Mouse (Mus musculus): Measurements from ENCODE around the gene Adipor2. TPM values are rescaled to one million over a fixed set of nuclear protein-coding genes. Genes with fewer than 3 reads are reported as not detected.
"Not testable (repeated sequence)": the region's sequence is repeated elsewhere in the genome, so short reads cannot be mapped to it uniquely, and the experiment has no call there.

Adipor2 gene
- total RNA-seq, 2 experiments from 2014 or later, result 38.4 to 39.3 TPM

GRCm38 (mm10) chr6:119399371-119399770 lies 18.1 kb downstream of the Adipor2 start:
- no peak for DNase-seq (ENCODE audit: low spot score in 2 of 2)
- intact Hi-C loops (cut with DNase I), result no loop called here

- intact Hi-C loops (cut with DNase I), result no loop called here
- peak in 1 of 2 experiments; percentile 10 for DNase-seq (ENCODE audit: low spot score in 2 of 2)
These were observed 21.2 kb downstream of the Adipor2 start for GRCm38 (mm10) chr6:119396309-119396634.

DNA sequence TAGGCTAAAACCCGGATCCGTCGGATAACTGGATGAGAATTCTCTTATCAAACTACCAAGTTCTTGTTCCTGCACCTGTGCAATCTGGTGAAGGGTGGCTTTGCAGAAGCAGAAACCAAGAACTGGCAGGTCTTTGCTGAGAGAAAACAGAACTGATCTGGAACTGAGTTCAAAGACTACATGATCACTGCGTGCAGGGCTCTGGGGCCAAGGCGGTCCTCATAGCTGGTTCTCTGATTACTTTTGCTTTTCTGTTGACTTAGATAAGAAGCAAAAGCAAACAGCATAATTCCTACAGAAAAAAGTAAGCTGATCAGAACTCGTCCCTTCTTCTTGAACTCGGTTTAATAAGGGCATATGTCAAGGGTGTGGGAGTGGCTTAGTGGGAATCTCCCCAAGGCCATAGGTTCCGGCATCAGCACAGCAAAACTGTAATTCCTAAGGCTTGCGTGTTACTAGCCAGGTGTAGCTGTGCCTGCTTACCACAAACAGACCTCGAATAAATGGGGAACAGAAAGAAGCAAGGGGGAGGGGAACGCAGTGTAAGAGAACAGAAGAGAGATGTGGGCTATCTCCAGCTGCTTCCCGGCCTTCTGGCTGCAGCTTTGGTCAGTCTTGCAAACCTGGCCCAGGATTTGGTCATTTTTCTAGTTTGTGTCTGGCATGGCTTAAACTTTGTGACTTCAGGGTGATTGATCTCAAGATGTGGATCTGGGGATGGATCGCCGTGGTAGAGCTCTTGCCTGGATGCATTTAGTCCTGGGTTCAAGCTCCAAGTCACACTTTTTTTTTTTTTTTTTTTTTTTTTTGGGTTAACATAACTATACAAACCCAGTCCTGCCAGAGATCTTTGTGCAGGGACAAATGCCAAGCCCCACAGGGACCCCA lies 21.8 kb downstream of the Adipor2 start:
- intact Hi-C loops (cut with DNase I), result no loop called here

GRCm38 (mm10) chr6:119392836-119393235 lies 24.7 kb downstream of the Adipor2 start:
- intact Hi-C loops (cut with DNase I), result no loop called here
- DNase-seq (ENCODE audit: low spot score in 2 of 2), result no peak

More for the DNA sequence above, 21.8 kb downstream of the Adipor2 start:
- DNase-seq (ENCODE audit: low spot score in 2 of 2), result no peak

DNA sequence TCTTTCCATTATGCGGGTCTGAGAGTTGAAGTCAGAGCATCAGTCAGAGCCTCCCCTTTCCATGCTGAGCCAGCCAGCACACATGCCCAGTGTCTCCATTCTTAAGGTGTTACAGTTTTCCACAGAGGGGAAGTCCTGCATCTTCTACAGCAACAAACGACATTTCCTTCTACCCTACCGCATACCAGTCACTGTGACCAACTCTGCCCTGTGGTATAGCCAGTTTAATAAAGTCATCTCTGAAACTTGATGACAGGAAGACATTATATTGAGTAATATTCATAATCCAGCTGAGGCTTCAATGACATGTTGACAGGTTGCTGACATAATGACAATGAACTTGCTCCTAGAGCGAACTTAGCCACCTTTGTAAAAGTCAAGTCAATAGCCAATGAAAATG lies 26.8 kb downstream of the Adipor2 start:
- DNase-seq (ENCODE audit: low spot score in 2 of 2), result no peak
- intact Hi-C loops (cut with DNase I), result no loop called here

DNA sequence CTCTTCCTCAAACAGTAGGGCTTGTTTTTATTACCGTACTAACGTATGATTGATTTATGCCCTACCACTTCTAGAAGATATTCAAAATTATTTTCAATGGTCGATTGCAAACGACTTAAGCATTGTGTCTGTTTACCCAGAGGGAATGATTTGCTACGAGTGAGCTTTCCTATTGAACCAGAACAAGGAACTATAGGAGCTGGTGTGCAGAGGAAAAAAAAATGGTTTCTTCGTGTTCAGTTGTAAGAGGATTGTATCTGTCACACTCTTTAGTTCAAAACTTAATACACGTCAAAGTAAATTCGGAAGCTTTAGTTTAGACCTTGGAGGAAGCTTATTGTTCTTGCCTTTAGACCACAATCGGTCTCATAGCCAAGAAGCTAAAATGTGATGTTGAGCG lies 28.4 kb downstream of the Adipor2 start:
- intact Hi-C loops (cut with DNase I), result no loop called here
- DNase-seq (ENCODE audit: low spot score in 2 of 2), result no peak

DNA sequence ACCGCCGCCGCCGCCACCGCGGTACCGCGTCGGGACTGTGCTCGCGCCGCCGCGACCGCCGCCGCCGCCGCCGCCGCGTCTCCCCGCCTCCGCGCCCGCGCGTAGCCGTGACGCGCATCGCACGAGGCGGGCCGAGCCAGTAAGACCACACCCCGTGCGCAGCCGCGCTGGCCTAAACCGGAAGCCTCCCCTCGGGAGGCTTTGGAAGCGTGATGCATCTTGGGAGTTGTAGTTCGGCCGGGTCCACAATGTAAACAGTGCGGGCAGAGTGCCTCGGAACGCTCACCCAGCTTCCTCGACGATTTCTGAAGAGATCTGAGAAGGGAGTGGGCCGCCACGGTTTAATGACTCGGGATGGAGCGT lies 28.9 kb downstream of the Adipor2 start:
- DNase-seq (ENCODE audit: low spot score in 2 of 2), result peak; percentile 93 to 95
- intact Hi-C loops (cut with DNase I), result no loop called here

- intact Hi-C loops (cut with DNase I), result no loop called here
- peak; percentile 13 to 30 for DNase-seq (ENCODE audit: low spot score in 2 of 2)
These were observed 29.5 kb downstream of the Adipor2 start for GRCm38 (mm10) chr6:119387801-119388649.

GRCm38 (mm10) chr6:119386821-119387220 lies 30.7 kb downstream of the Adipor2 start:
- intact Hi-C loops (cut with DNase I), result no loop called here
- no peak for DNase-seq (ENCODE audit: low spot score in 2 of 2)

GRCm38 (mm10) chr6:119386421-119386820 lies 31.1 kb downstream of the Adipor2 start:
- no peak for DNase-seq (ENCODE audit: low spot score in 2 of 2)
- intact Hi-C loops (cut with DNase I), result no loop called here

DNA sequence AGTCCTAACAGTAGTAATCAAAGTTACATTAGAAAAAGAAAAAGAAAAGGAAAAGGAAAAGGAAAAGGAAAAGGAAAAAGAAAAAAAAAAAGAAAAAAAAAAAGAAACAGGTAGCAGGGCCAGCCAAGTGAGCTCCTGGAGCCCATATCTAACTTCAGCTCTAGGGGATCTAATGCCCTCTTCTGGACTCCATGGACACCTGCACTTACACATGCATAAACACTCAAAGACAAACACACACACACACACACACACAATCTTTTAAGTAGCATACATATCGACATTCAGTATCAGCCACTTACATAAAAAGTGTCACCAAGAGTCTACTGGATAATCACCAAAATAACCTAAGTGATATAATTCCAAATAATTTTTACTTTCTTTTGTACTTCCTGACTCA lies 31.8 kb downstream of the Adipor2 start:
- no peak for DNase-seq (ENCODE audit: low spot score in 2 of 2)
- intact Hi-C loops (cut with DNase I), result no loop called here

DNA sequence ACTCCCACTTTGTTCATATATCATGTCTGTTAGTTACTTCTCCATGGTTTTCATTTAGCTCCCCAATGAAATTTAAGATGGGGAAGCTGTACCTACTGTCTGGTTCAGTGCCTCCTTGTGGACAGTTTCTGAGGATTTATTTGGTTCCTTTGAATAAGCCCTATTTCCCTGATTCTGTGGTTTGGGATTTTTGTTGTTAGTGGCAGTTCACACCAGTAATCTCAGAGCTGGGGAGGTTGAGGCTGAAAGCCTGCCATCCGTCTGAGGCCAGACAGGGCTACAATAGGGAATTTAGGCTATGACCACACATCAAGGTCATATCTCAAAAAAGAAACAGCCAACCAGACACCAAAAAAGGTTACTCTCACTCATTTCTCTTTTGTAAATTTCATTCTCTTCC lies 38.9 kb downstream of the Adipor2 start:
- no peak for DNase-seq (ENCODE audit: low spot score in 2 of 2)
- intact Hi-C loops (cut with DNase I), result loop anchor here (10.0 kb wide), 1 partner anchor 744 kb away; no protein-coding TSS in a partner anchor

DNA sequence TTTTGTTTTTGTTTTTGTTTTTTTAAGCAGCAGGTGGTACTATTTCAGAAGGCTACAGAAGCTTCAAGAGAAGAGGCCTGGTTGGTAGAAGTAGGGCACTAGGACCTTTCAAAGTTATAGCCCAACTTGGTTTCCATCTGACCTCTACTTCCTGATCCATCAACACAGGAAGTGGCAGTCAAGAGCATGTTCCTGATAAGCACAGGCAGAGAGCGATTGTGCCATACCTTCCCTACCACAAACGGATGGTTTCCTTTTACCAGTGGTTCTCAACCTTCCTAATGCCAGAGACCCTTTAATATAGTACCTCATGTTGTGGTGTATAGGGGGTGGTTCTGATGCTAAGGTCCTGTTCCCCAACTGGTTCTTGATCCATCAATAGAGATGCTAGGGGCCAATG lies 39.9 kb downstream of the Adipor2 start:
- intact Hi-C loops (cut with DNase I), result loop anchor here (10.0 kb wide), 1 partner anchor 743 kb away; no protein-coding TSS in a partner anchor
- DNase-seq (ENCODE audit: low spot score in 2 of 2), result no peak

GRCm38 (mm10) chr6:119375035-119375434 lies 42.5 kb downstream of the Adipor2 start:
- DNase-seq (ENCODE audit: low spot score in 2 of 2), result no peak
- intact Hi-C loops (cut with DNase I), result loop anchor here (10.0 kb wide), 1 partner anchor 740 kb away; no protein-coding TSS in a partner anchor

GRCm38 (mm10) chr6:119373000-119373705 lies 44.4 kb downstream of the Adipor2 start:
- intact Hi-C loops (cut with DNase I), result loop anchor here (10.0 kb wide), 1 partner anchor 738 kb away; no protein-coding TSS in a partner anchor
- no peak for DNase-seq (ENCODE audit: low spot score in 2 of 2)

GRCm38 (mm10) chr6:119372237-119372636 lies 45.3 kb downstream of the Adipor2 start:
- DNase-seq (ENCODE audit: low spot score in 2 of 2), result no peak

GRCm38 (mm10) chr6:119371624-119372023 lies 45.9 kb downstream of the Adipor2 start:
- intact Hi-C loops (cut with DNase I), result loop anchor here (10.0 kb wide), 1 partner anchor 737 kb away; no protein-coding TSS in a partner anchor
- DNase-seq (ENCODE audit: low spot score in 2 of 2), result no peak

More at GRCm38 (mm10) chr6:119372237-119372636, 45.3 kb downstream of the Adipor2 start:
- intact Hi-C loops (cut with DNase I), result loop anchor here (10.0 kb wide), 1 partner anchor 737 kb away; no protein-coding TSS in a partner anchor

GRCm38 (mm10) chr6:119367382-119367781 lies 50.1 kb downstream of the Adipor2 start:
- DNase-seq (ENCODE audit: low spot score in 2 of 2), result no peak
- intact Hi-C loops (cut with DNase I), result no loop called here

DNA sequence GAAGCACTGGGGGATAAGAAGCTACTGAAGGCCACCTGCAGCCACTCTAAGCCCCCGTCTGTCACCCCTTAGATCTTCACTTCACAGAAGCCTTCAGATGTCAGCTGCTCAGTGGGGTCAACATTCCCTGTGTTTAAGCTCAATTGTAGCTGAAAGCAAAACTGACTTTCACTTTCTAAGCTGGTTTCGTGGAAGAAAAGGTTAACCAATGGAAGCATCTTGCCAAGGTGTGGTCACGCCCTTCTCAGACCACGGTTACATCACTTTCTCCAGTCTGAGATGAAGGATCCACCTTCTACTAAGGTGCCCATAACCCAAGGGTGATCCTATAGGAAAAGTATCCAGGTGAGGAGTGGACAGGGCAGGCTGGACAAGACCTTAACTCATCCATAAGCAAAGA lies 50.7 kb downstream of the Adipor2 start:
- intact Hi-C loops (cut with DNase I); DNase-seq (ENCODE audit: low spot score in 2 of 2): not testable (repeated sequence)

DNA sequence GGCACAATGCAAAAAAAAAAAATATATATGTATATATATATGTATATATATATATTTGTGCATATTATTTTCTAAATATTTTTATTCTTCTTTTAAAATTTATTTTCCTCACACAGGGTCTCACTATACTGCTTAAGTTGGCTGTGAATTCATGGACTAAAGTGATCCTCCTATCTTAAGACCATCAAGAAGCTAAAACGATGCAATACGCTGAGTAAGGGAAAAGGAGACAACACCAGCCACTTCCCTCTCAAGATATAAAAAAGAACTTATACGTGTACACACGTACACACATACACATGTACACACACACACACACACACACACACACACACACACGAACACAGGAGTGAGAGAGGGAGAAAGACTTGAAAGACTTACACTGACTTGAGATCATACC lies 53.9 kb downstream of the Adipor2 start:
- DNase-seq (ENCODE audit: low spot score in 2 of 2), result no peak
- intact Hi-C loops (cut with DNase I), result no loop called here

Measured in left cerebral cortex, postnatal 36 days (tissue).